Mouse (Mus musculus) midbrain, embryonic 14.5 days (tissue): ENCODE measurements around the gene Nktr. TPM values are rescaled to one million over a fixed set of nuclear protein-coding genes. Genes with fewer than 3 reads are reported as not detected.

Experiments used
- ATAC-seq: fragments of 200-750 bp; cut with Nextera tagmentation; 2 replicates; pipeline ENCODE4 v1.8.0; 2017; ENCODE audit warnings: moderate number of reproducible peaks, moderate library complexity; ENCODE audit not compliant: low FRiP score, low TSS enrichment
- DNase-seq: peaks from one replicate; pipeline ENCODE4 v3.0.0-alpha.2; 2015
- H3K27ac ChIP-seq: fragments of 300-500 bp; sonication (generic); replicated peaks from 2 replicates; pipeline ENCODE4 v1.5.1; 2014; ENCODE audit warnings: mild to moderate bottlenecking, low read depth, low read length, moderate library complexity
- H3K27me3 ChIP-seq: fragments of 300-500 bp; sonication (generic); 2 replicates; pipeline ENCODE4 v1.6.1; 2014; ENCODE audit warnings: low read length, control low read depth, mixed read lengths; ENCODE audit not compliant: control insufficient read depth, insufficient read depth
- H3K36me3 ChIP-seq: fragments of 300-500 bp; sonication (generic); 2 replicates; pipeline ENCODE4 v1.6.1; 2014; ENCODE audit warnings: low read length, control low read depth; ENCODE audit not compliant: control insufficient read depth, insufficient read depth
- H3K4me1 ChIP-seq: fragments of 300-500 bp; sonication (generic); 2 replicates; pipeline ENCODE4 v1.6.1; 2014; ENCODE audit warnings: mild to moderate bottlenecking, antibody characterized with exemption, low read length, control low read depth; ENCODE audit not compliant: control insufficient read depth, insufficient read depth
- H3K4me2 ChIP-seq: fragments of 300-500 bp; sonication (generic); 2 replicates; pipeline ENCODE4 v1.6.1; 2014; ENCODE audit warnings: mild to moderate bottlenecking, low read length, moderate library complexity
- H3K4me3 ChIP-seq: fragments of 300-500 bp; sonication (generic); replicated peaks from 2 replicates; pipeline ENCODE4 v1.5.1; 2014; ENCODE audit warnings: low read depth, low read length
- H3K9ac ChIP-seq: fragments of 300-500 bp; sonication (generic); replicated peaks from 2 replicates; pipeline ENCODE4 v1.6.1; 2014; ENCODE audit warnings: mild to moderate bottlenecking, low read length, moderate library complexity
- H3K9me3 ChIP-seq: fragments of 300-500 bp; sonication (generic); 2 replicates; pipeline ENCODE4 v1.6.1; 2016; ENCODE audit warnings: low read length, control low read depth, mixed read lengths; ENCODE audit not compliant: control insufficient read depth
- WGBS: fragments of 180-500 bp; shearing (Covaris S2); extraction: QIAGEN DNeasy Blood & Tissue Kit; methylation state at CpG from one replicate; pipeline ENCODE4 v1.1.7; 2014; 5-methylcytosine and 5-hydroxymethylcytosine counted together
- polyA plus RNA-seq: library from polyadenylated mRNA; unstranded; fragments of >200 nt; fragmentation: Nextera tagmentation; extraction: Ambion mirVana; gene quantifications from 2 replicates; pipeline ENCODE4 v1.2.1, GENCODE M21; 2014

Gene Nktr
- polyA plus RNA-seq, 1 experiment from 2014 or later = 73.0 TPM

DNA sequence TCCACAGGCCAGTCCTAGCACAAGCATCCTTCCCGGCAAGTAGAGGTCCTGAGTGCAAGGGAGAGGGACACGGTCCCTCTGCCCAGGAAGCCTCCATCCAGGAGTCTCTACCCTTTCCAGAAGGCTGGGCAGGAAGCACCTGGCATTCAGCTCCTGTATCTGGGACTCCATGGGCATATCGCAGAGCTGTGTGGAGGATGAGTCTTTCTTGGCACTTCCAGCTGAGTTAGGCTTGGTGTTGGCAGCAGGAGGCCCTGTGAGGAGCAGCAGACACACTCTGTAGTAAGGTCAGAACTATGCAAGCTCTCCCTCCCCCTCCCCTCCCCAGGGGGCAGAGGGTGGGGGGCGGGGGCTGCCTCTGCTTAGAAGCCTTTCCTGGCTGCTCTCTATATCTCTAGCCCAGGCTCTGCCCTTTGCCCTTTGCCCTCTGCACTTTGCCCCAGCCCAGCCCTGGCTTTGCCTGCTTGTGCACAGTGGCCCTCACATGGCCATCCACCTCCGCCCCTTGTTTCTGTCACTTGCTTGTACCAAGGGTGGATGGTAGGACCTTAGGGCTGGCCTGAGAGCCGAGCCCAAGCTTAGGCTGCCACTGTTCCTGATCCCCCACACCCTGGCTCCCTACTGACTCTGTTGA lies 80.0 kb downstream of the Nktr start:
- H3K27ac ChIP-seq = no peak overlapping the region
- WGBS = 36% methylated on average over 6 of the region's 6 CpGs
- H3K4me2 ChIP-seq = no peak overlapping the region
- no peaks in the 10 kb centered on the region for H3K36me3 ChIP-seq
- DNase-seq (no peak), ATAC-seq (no peak)
- H3K27me3 ChIP-seq = no peaks in the 10 kb centered on the region
- H3K4me3 ChIP-seq = no peak overlapping the region
- no peaks in the 10 kb centered on the region for H3K4me1 ChIP-seq
- no peak overlapping the region for H3K9ac ChIP-seq
- no peaks in the 10 kb centered on the region for H3K9me3 ChIP-seq

DNA sequence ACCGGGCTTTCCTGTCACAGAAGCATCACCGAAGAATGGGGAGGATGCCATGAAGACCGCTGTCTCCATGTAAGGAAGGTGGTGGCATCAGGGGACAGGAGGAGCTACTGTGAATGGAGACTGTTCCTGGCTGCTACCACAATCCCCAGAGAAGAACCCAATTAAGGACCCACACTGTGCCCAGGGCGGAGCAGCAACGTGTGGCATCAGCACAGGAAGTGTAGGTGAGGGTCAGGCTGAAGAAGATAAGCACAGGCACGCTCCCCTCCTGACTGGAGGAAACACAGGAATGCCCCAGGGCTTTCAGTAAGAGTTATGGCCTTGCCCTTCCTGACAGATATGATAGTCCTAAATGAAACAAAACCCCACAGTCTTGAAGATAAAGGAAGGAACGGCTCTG lies 83.8 kb downstream of the Nktr start:
- H3K4me1 ChIP-seq = no peaks in the 10 kb centered on the region
- H3K4me3 ChIP-seq = no peak overlapping the region
- H3K4me2 ChIP-seq = no peak overlapping the region
- 82% methylated on average over 7 of the region's 7 CpGs for WGBS
- H3K27me3 ChIP-seq = no peaks in the 10 kb centered on the region
- H3K36me3 ChIP-seq = no peaks in the 10 kb centered on the region
- H3K9me3 ChIP-seq = no peaks in the 10 kb centered on the region
- DNase-seq (no peak), ATAC-seq (no peak)
- no peak overlapping the region for H3K9ac ChIP-seq
- no peak overlapping the region for H3K27ac ChIP-seq

Other genes starting within 250 kb of the Nktr start
- gene Cck, start 223.5 kb upstream of the Nktr start, polyA plus RNA-seq = 29.1 and 37.5 TPM in 2 replicates
- not detected in 2 replicates for gene Lyzl4, start 77.1 kb upstream of the Nktr start, polyA plus RNA-seq
- 0.08 and 0.25 TPM in 2 replicates for gene Vipr1, start 76.5 kb upstream of the Nktr start, polyA plus RNA-seq
- 20.0 and 27.7 TPM in 2 replicates for gene Sec22c, start 13.7 kb upstream of the Nktr start, polyA plus RNA-seq
- gene Ss18l2, start 8.8 kb upstream of the Nktr start, polyA plus RNA-seq = 164 and 190 TPM in 2 replicates
- gene Zfp651, start 40.2 kb downstream of the Nktr start, polyA plus RNA-seq = 15.8 and 17.5 TPM in 2 replicates
- gene Klhl40, start 58.4 kb downstream of the Nktr start, polyA plus RNA-seq = 1.1 and 1.9 TPM in 2 replicates
- gene Hhatl, start 73.3 kb downstream of the Nktr start, polyA plus RNA-seq = 0.12 and 0.24 TPM in 2 replicates
- gene Ccdc13, start 120.3 kb downstream of the Nktr start, polyA plus RNA-seq = 2.3 and 2.9 TPM in 2 replicates
- gene Higd1a, start 139.2 kb downstream of the Nktr start, polyA plus RNA-seq = 135 and 165 TPM in 2 replicates
- gene Ackr2, start 179.2 kb downstream of the Nktr start, polyA plus RNA-seq = 3.2 and 4.5 TPM in 2 replicates
- gene Cyp8b1, start 197.1 kb downstream of the Nktr start, polyA plus RNA-seq = not detected in 2 replicates
- gene Fam198a, start 231.8 kb downstream of the Nktr start, polyA plus RNA-seq = 0.80 and 0.81 TPM in 2 replicates